Mouse (Mus musculus) MEL (cell line): Measurements from ENCODE around the gene Cdk10. TPM values are rescaled to one million over a fixed set of nuclear protein-coding genes. Genes with fewer than 3 reads are reported as not detected.

ENCODE experiments used
- DNase-seq: peaks from one replicate; pipeline ENCODE4 v3.0.0; 2011; ENCODE audit warnings: low read depth, low spot score
- H3K27ac ChIP-seq: 2 replicates; pipeline ENCODE4 v1.5.1; 2012; ENCODE audit warnings: low read depth, mild to moderate bottlenecking, control low read depth, low read length, moderate library complexity; ENCODE audit not compliant: control insufficient read depth
- H3K27me3 ChIP-seq, 2 experiments: fragments of 150-350 bp in 1 of 2; sonication (generic) in 1 of 2; 2 replicates each; pipeline ENCODE4 v1.6.1; 2012; ENCODE audit warnings: low read length in 2 of 2, mild to moderate bottlenecking in 2 of 2, improper control_type of control experiment in 1 of 2, moderate library complexity in 1 of 2; ENCODE audit not compliant: insufficient read depth in 2 of 2, control insufficient read depth in 1 of 2
- H3K36me3 ChIP-seq, 2 experiments: 2 replicates each; pipeline ENCODE4 v1.6.1; 2012 to 2014; ENCODE audit warnings: low read length in 2 of 2, improper control_type of control experiment in 1 of 2, inconsistent platforms in 1 of 2, mild to moderate bottlenecking in 1 of 2; ENCODE audit not compliant: insufficient read depth in 2 of 2, control insufficient read depth in 1 of 2
- H3K4me1 ChIP-seq, 2 experiments: fragments of 150-350 bp in 1 of 2; sonication (generic) in 1 of 2; 2 replicates each; pipeline ENCODE4 v1.6.1; 2012; ENCODE audit warnings: low read length in 2 of 2, improper control_type of control experiment in 1 of 2, mild to moderate bottlenecking in 1 of 2; ENCODE audit not compliant: insufficient read depth in 2 of 2, control insufficient read depth in 1 of 2
- H3K4me3 ChIP-seq, 2 experiments: fragments of 150-350 bp in 1 of 2; sonication (generic) in 1 of 2; 2 replicates each; pipeline ENCODE4 v1.5.1; 2012; ENCODE audit warnings: low read depth in 2 of 2, low read length in 2 of 2, mild to moderate bottlenecking in 2 of 2, moderate library complexity in 2 of 2, control low read depth in 1 of 2, improper control_type of control experiment in 1 of 2; ENCODE audit not compliant: control insufficient read depth in 1 of 2, insufficient read depth in 1 of 2
- H3K79me2 ChIP-seq: 2 replicates; pipeline ENCODE4 v1.6.1; 2012; ENCODE audit warnings: mild to moderate bottlenecking, low read length, moderate library complexity; ENCODE audit not compliant: control insufficient read depth, poor library complexity, insufficient read depth
- H3K9ac ChIP-seq: 2 replicates; pipeline ENCODE4 v1.6.1; 2012; ENCODE audit warnings: low read depth, mild to moderate bottlenecking, control low read depth, low read length, moderate library complexity; ENCODE audit not compliant: control insufficient read depth, poor library complexity, severe bottlenecking
- H3K9me3 ChIP-seq: fragments of 150-350 bp; sonication (generic); replicated peaks from 2 replicates; pipeline ENCODE4 v1.6.1; 2012; ENCODE audit warnings: mild to moderate bottlenecking, low read length, improper control_type of control experiment, moderate library complexity; ENCODE audit not compliant: insufficient read depth
- E2F4 ChIP-seq: IDR thresholded peaks from 2 replicates; pipeline ENCODE4 v1.6.1; 2011; ENCODE audit warnings: low read depth, low read length, improper control_type of control experiment, borderline replicate concordance
- ELF1 ChIP-seq: IDR thresholded peaks from 2 replicates; pipeline ENCODE4 v1.6.1; 2014; ENCODE audit warnings: low read depth, mild to moderate bottlenecking, inconsistent platforms, low read length, improper control_type of control experiment, moderate library complexity
- MAFK ChIP-seq: IDR thresholded peaks from 2 replicates; pipeline ENCODE4 v1.6.1; 2011; ENCODE audit warnings: low read depth, mild to moderate bottlenecking, low read length, improper control_type of control experiment, borderline replicate concordance
- MAX ChIP-seq: IDR thresholded peaks from 2 replicates; pipeline ENCODE4 v1.6.1; 2011; ENCODE audit warnings: low read length, improper control_type of control experiment
- MEF2A ChIP-seq: IDR thresholded peaks from 2 replicates; pipeline ENCODE4 v1.6.1; 2014; ENCODE audit warnings: low read depth, mild to moderate bottlenecking, inconsistent platforms, low read length, improper control_type of control experiment; ENCODE audit not compliant: poor library complexity, insufficient replicate concordance, severe bottlenecking; ENCODE audit errors: extremely low read depth
- MXI1 ChIP-seq: IDR thresholded peaks from 2 replicates; pipeline ENCODE4 v1.6.1; 2011; ENCODE audit warnings: mild to moderate bottlenecking, low read depth, low read length, improper control_type of control experiment
- MYB ChIP-seq: IDR thresholded peaks from 2 replicates; pipeline ENCODE4 v1.6.1; 2011; ENCODE audit warnings: mild to moderate bottlenecking, low read depth, low read length, improper control_type of control experiment
- NELFE ChIP-seq: IDR thresholded peaks from 2 replicates; pipeline ENCODE4 v1.6.1; 2011; ENCODE audit warnings: low read depth, low read length, improper control_type of control experiment
- POLR2AphosphoS2 ChIP-seq: IDR thresholded peaks from 2 replicates; pipeline ENCODE4 v1.6.1; 2011; ENCODE audit warnings: low read length, improper control_type of control experiment
- POLR2AphosphoS5 ChIP-seq: IDR thresholded peaks from 2 replicates; pipeline ENCODE4 v1.6.1; 2012; ENCODE audit warnings: low read depth, borderline replicate concordance, mild to moderate bottlenecking, inconsistent platforms, low read length, moderate library complexity, mixed read lengths
- RAD21 ChIP-seq: IDR thresholded peaks from 2 replicates; pipeline ENCODE4 v1.6.1; 2011; ENCODE audit warnings: mild to moderate bottlenecking, low read depth, low read length, improper control_type of control experiment
- SIN3A ChIP-seq: IDR thresholded peaks from 2 replicates; pipeline ENCODE4 v1.6.1; 2012; ENCODE audit warnings: low read length, improper control_type of control experiment, inconsistent platforms
- TBP ChIP-seq: IDR thresholded peaks from 2 replicates; pipeline ENCODE4 v1.8.0; 2011; ENCODE audit warnings: low read depth, low read length, improper control_type of control experiment
- UBTF ChIP-seq: IDR thresholded peaks from 2 replicates; pipeline ENCODE4 v1.6.1; 2012; ENCODE audit warnings: low read depth, mild to moderate bottlenecking, inconsistent platforms, low read length, improper control_type of control experiment, moderate library complexity, borderline replicate concordance; ENCODE audit not compliant: insufficient read depth
- USF1 ChIP-seq: IDR thresholded peaks from 2 replicates; pipeline ENCODE4 v1.6.1; 2014; ENCODE audit warnings: low read depth, mild to moderate bottlenecking, inconsistent platforms, low read length, improper control_type of control experiment, moderate library complexity
- USF2 ChIP-seq, 2 experiments: IDR thresholded peaks; 2 replicates each; pipeline ENCODE4 v1.6.1; 2011 to 2012; ENCODE audit warnings: improper control_type of control experiment in 2 of 2, low read length in 2 of 2, borderline replicate concordance in 1 of 2, inconsistent platforms in 1 of 2, low read depth in 1 of 2, mild to moderate bottlenecking in 1 of 2; ENCODE audit not compliant: insufficient read depth in 1 of 2
- ZC3H11A ChIP-seq: IDR thresholded peaks from 2 replicates; pipeline ENCODE4 v1.6.1; 2012; ENCODE audit warnings: low read depth, mild to moderate bottlenecking, inconsistent platforms, low read length, improper control_type of control experiment
- polyA plus RNA-seq, 2 experiments: library from polyadenylated mRNA; stranded (reverse) in 1 of 2; unstranded in 1 of 2; fragments of >175 nt in 1 of 2; fragments of >200 nt in 1 of 2; gene quantifications; 2 replicates each; pipeline versions ENCODE4 v1.2.1 to v1.2.4; 2012; ENCODE audit warnings: low replicate concordance in 2 of 2, low read depth in 1 of 2; ENCODE audit not compliant: insufficient read length in 2 of 2, insufficient read depth in 1 of 2, missing spikeins in 1 of 2
- total RNA-seq: library from RNA; depleted of rRNA; stranded (reverse); fragments of 300-350 nt; gene quantifications from 2 replicates; pipeline ENCODE4 v1.2.3, GENCODE M21; 2012

Gene Cdk10
- total and polyA plus RNA-seq, 3 experiments: 28.0 to 43.8 TPM; not detected in 1

DNA sequence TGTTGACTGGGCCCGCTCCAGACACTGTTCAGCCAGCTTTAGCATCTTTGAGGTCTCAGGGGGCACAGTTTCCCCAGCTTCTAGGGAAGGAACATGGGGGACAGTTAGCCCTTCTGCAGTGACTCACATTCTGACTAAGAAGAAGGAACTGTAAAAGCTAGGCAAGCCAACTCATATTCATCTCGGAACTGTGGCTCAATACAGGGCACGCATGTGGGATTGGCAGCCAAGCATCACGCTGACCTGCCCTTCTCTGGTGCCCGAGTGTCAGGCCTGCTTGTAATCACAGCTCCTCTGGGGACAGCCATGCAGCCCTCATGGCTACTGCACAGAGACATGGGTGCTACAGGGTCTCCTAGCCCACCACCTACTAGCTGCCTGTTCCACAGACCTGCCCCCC, 26.3 kb downstream of the Cdk10 start:
- H3K9ac ChIP-seq: no peak overlapping the region
- no peak overlapping the region for H3K4me3 ChIP-seq
- no peaks in the 10 kb centered on the region for H3K27me3 ChIP-seq
- peaks cover 0 to 12% of the 10 kb centered on the region in 2 experiments; a peak in 2 of 4 replicates for H3K36me3 ChIP-seq
- no peak overlapping the region for H3K27ac ChIP-seq
- peaks cover 13% of the 10 kb centered on the region for H3K79me2 ChIP-seq
- no peaks in the 10 kb centered on the region for H3K9me3 ChIP-seq
- no peak for DNase-seq
- peaks cover 0 to 26% of the 10 kb centered on the region in 2 experiments; a peak in 2 of 4 replicates for H3K4me1 ChIP-seq
- TF ChIP-seq RAD21: no peak
- TF ChIP-seq MAFK: no peak
- TF ChIP-seq MXI1: no peak
- TF ChIP-seq MEF2A: no peak
- no peak for TF ChIP-seq E2F4
- TF ChIP-seq MYB: no peak
- no peak for TF ChIP-seq ZC3H11A
- no peak for TF ChIP-seq UBTF
- TF ChIP-seq USF1: no peak
- no peak for TF ChIP-seq POLR2AphosphoS2
- no peak for TF ChIP-seq USF2 (IDR thresholded peaks at IDR 0.05; ENCODE audit: borderline replicate concordance in 1 of 2, insufficient read depth in 1 of 2, low read depth in 1 of 2, low read length in 2 of 2)
- TF ChIP-seq MAX: no peak
- no peak for TF ChIP-seq SIN3A

DNA sequence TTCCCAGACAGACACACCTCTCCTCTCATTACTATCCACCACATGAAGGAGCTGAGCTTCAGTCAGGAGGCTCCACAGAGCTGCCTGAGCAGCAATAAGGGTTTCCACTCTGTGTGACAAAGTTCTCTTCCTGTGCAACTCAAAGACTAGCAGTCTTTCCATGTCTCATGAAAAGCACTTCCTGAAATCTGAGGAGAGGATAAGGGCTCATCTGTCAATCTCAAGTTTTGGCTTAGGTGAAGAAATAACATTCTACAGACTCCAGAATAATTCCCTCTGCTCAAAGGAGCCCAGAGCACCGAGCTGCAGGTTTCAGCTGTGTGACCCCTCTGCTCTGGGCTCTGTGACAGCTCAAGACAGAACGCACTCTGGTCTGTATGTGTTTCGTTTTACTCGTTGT, 28.3 kb downstream of the Cdk10 start:
- peaks cover 0 to 12% of the 10 kb centered on the region in 2 experiments; a peak in 2 of 4 replicates for H3K36me3 ChIP-seq
- TF ChIP-seq ELF1 (peak; percentile 76; the same call in 1 of the 2 replicates), TBP (0 out of 2 replicates have a peak, but pooled peaks have one; percentile 19), NELFE (no peak), POLR2AphosphoS5 (no peak)
- TF ChIP-seq, all 39 proteins: peak for 2

More for the DNA sequence above, 28.3 kb downstream of the Cdk10 start:
- peak overlapping the region; percentile 96 for H3K9ac ChIP-seq
- H3K9me3 ChIP-seq: no peaks in the 10 kb centered on the region
- no peaks in the 10 kb centered on the region for H3K27me3 ChIP-seq
- no peak overlapping the region; the same call in 1 of the 2 replicates for H3K27ac ChIP-seq
- H3K4me1 ChIP-seq: peaks cover 0 to 26% of the 10 kb centered on the region in 2 experiments; a peak in 2 of 4 replicates
- H3K4me3 ChIP-seq: peak overlapping the region; percentile 70 to 86; a peak in 3 of 4 replicates
- DNase-seq: peak; percentile 66
- H3K79me2 ChIP-seq: peaks cover 13% of the 10 kb centered on the region
